ENCODE assay signal across 13 mouse cellular contexts in the genomic region with DNA sequence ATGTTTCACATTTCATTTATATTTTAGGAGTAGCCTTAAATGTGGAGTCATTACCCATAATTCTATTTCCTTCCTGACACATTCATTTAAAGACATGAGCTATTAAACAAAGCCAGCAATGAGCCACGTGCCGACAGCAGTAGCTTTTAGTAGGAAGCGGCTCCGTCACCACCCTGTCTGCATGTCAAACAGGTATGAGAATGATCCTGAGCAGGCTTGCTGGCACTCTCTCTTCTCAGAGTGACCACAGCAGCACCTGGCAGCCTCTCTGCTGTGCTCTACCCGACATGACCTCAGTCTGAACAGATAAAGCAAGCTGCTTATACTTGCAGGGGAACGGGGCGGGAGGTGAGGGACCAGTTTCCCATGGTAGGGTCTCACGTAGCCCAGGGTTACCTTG. TPM values are rescaled to one million over a fixed set of nuclear protein-coding genes. Genes with fewer than 3 reads are reported as not detected.
DNase-seq lines count a peak whose midpoint lies in the region; ATAC-seq and TF ChIP-seq lines count a peak whose summit lies in the region.
"Had no signal": no experiment of that assay in that cellular context is flagged by ENCODE, and none has a peak within 500 bp of the region (broad histone marks: within the 10 kb centered on the region; RNA-seq: fewer than 3 reads in every experiment).

No protein-coding gene starts in this region.

- H3K4me3 ChIP-seq in lung, postnatal 0 days (ENCODE audit: low read depth, low read length) = no peak overlapping the region
- no peak overlapping the region for H3K4me3 ChIP-seq in heart, embryonic 13.5 days
- H3K4me3 ChIP-seq in stomach, embryonic 16.5 days (replicated peaks; ENCODE audit: low read length) = no peak overlapping the region
- H3K4me3 ChIP-seq: liver, embryonic 13.5 days had no signal

- 29% methylated on average over 8 of the region's 8 CpGs for WGBS in lung, postnatal 0 days
- 24% methylated on average over 8 of the region's 8 CpGs for WGBS in heart, embryonic 13.5 days
- 38% methylated on average over 8 of the region's 8 CpGs for WGBS in stomach, embryonic 16.5 days

- ATAC-seq in frontal cortex, adult (ENCODE audit: low TSS enrichment) = peak; percentile 36
- ATAC-seq in lung, postnatal 0 days = peak; percentile 25; the same call in 1 of the 2 replicates
- peak; percentile 44; the same call in 1 of the 2 replicates for ATAC-seq in heart, embryonic 13.5 days (ENCODE audit: extremely low read depth, insufficient number of reproducible peaks, low FRiP score, low TSS enrichment)
- ATAC-seq in stomach, embryonic 16.5 days (ENCODE audit: insufficient read depth, low FRiP score) = peak; percentile 64
- ATAC-seq in megakaryocyte-erythroid progenitor cell, adult 5-6 weeks (replicated peaks; ENCODE audit: low FRiP score, low TSS enrichment, poor library complexity, severe bottlenecking) = no peak

- DNase-seq in frontal cortex, postnatal 10 days (ENCODE audit: low spot score in 2 of 2) = no peak
- DNase-seq in lung, postnatal 0 days (ENCODE audit: low spot score) = no peak
- DNase-seq in lung, adult 18-20 months = no peak
- no peak for DNase-seq in embryo, embryonic 9.5 days (ENCODE audit: extremely low spot score)
- DNase-seq: gastrocnemius, postnatal 14 days; kidney, postnatal 4 days; liver, embryonic 13.5 days; thymus, postnatal 36 days had no signal

- no peak overlapping the region for H3K9ac ChIP-seq in lung, postnatal 0 days (replicated peaks; ENCODE audit: low read depth)
- H3K9ac ChIP-seq in heart, embryonic 13.5 days = peak overlapping the region; percentile 2; the same call in 1 of the 2 replicates
- 0 out of 2 replicates have a peak overlapping the region, but pooled peaks have one; percentile 5 for H3K9ac ChIP-seq in stomach, embryonic 16.5 days (ENCODE audit: low read length)
- H3K9ac ChIP-seq: liver, embryonic 13.5 days had no signal

- no peaks in the 10 kb centered on the region for H3K27me3 ChIP-seq in lung, postnatal 0 days (replicated peaks; ENCODE audit: insufficient read depth, low read length)
- no peaks in the 10 kb centered on the region for H3K27me3 ChIP-seq in heart, embryonic 13.5 days (replicated peaks)
- no peaks in the 10 kb centered on the region for H3K27me3 ChIP-seq in stomach, embryonic 16.5 days (ENCODE audit: control insufficient read depth, insufficient read depth, low read length)
- H3K27me3 ChIP-seq: liver, embryonic 13.5 days had no signal

- TF ChIP-seq EP300 in lung, postnatal 0 days (IDR thresholded peaks at IDR 0.05) = no peak

- H3K27ac ChIP-seq in lung, postnatal 0 days (ENCODE audit: low read length) = 0 out of 2 replicates have a peak overlapping the region, but pooled peaks have one; percentile 14
- H3K27ac ChIP-seq in heart, embryonic 13.5 days (replicated peaks) = peak overlapping the region; percentile 45; the same call in 1 of the 2 replicates
- peak overlapping the region; percentile 18 for H3K27ac ChIP-seq in stomach, embryonic 16.5 days (ENCODE audit: low read length)
- H3K27ac ChIP-seq: liver, embryonic 13.5 days; macrophage had no signal

- no peaks in the 10 kb centered on the region for H3K9me3 ChIP-seq in lung, postnatal 0 days (ENCODE audit: low read length)
- no peaks in the 10 kb centered on the region for H3K9me3 ChIP-seq in heart, embryonic 13.5 days
- H3K9me3 ChIP-seq in stomach, embryonic 16.5 days (replicated peaks; ENCODE audit: control insufficient read depth, low read length) = no peaks in the 10 kb centered on the region
- H3K9me3 ChIP-seq: liver, embryonic 13.5 days had no signal

- no peaks in the 10 kb centered on the region for H3K36me3 ChIP-seq in lung, postnatal 0 days (ENCODE audit: insufficient read depth, low read length)
- H3K36me3 ChIP-seq in heart, embryonic 13.5 days = peaks cover 8% of the 10 kb centered on the region
- H3K36me3 ChIP-seq in stomach, embryonic 16.5 days (ENCODE audit: control insufficient read depth, insufficient read depth, low read length) = no peaks in the 10 kb centered on the region
- H3K36me3 ChIP-seq: liver, embryonic 13.5 days had no signal

- H3K4me2 ChIP-seq in lung, postnatal 0 days (replicated peaks; ENCODE audit: low read depth, low read length) = 0 out of 2 replicates have a peak overlapping the region, but pooled peaks have one; percentile 3
- peak overlapping the region; percentile 11; the same call in 1 of the 2 replicates for H3K4me2 ChIP-seq in heart, embryonic 13.5 days
- H3K4me2 ChIP-seq in stomach, embryonic 16.5 days (ENCODE audit: low read depth, low read length) = no peak overlapping the region
- H3K4me2 ChIP-seq: liver, embryonic 13.5 days had no signal

- peaks cover 15% of the 10 kb centered on the region for H3K4me1 ChIP-seq in lung, postnatal 0 days (ENCODE audit: insufficient read depth, low read depth, low read length)
- H3K4me1 ChIP-seq in heart, embryonic 13.5 days = peaks cover 55% of the 10 kb centered on the region
- H3K4me1 ChIP-seq in stomach, embryonic 16.5 days (ENCODE audit: control insufficient read depth, insufficient read depth, low read length) = peaks cover 17% of the 10 kb centered on the region

- TF ChIP-seq CTCF in lung, postnatal 0 days (IDR thresholded peaks at IDR 0.05) = no peak

RNA-seq across cellular contexts. Expression of a gene that starts 54.0 kb away (rescaled TPM):
- 77.7 and 83.6 TPM in 2 replicates for polyA plus RNA-seq in lung, postnatal 0 days (2015; fragmentation: Nextera tagmentation; extraction: Ambion mirVana)
- 47.2 and 48.0 TPM in 2 replicates for polyA plus RNA-seq in heart, embryonic 13.5 days (2015; fragmentation: Nextera tagmentation; extraction: Ambion mirVana)
- 19.5 and 22.9 TPM in 2 replicates for polyA plus RNA-seq in stomach, embryonic 16.5 days (2015; fragmentation: Nextera tagmentation; extraction: Ambion mirVana)
- 1.2 and 3.8 TPM in 2 replicates for total RNA-seq in megakaryocyte-erythroid progenitor cell, adult 5-6 weeks (2014; fragmentation: Nextera tagmentation)
- total RNA-seq in megakaryocyte-erythroid progenitor cell, adult 5-6 weeks (2017) = 2.1 and 3.4 TPM in 2 replicates
